Mouse (Mus musculus): Measurements from ENCODE around the gene Slc22a6. TPM values are rescaled to one million over a fixed set of nuclear protein-coding genes. Genes with fewer than 3 reads are reported as not detected.

Slc22a6 gene
- polyA plus RNA-seq, 1 experiment from 2014 or later = 3.2 TPM

DNA sequence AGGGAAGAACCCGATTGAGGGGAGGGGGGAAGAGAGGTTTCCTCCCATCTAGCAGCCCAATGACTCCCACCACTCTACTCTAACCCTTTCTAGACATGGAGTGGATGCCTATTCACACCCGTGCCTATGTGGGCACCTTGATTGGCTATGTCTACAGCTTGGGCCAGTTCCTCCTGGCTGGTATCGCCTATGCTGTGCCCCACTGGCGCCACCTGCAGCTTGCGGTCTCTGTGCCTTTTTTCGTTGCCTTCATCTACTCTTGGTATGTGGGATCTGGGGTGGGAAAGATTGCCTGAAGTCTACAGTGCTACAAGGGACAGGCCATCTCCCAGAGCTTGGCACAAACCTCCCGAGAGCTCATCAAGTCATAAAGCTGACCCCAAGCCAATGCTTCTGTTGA lies 3.3 kb downstream of the Slc22a6 start:
- no peak overlapping the region for H3K4me2 ChIP-seq (replicated peaks; ENCODE audit: low read depth, low read length)
- no peak for ATAC-seq (ENCODE audit: low FRiP score, low TSS enrichment)
- H3K36me3 ChIP-seq (ENCODE audit: control insufficient read depth, insufficient read depth, low read length) = no peaks in the 10 kb centered on the region
- 92% methylated on average over 7 of the region's 7 CpGs for WGBS
- no peak overlapping the region for H3K4me3 ChIP-seq (ENCODE audit: low read length)
- H3K9me3 ChIP-seq (ENCODE audit: control insufficient read depth, low read length) = no peaks in the 10 kb centered on the region
- no peaks in the 10 kb centered on the region for H3K27me3 ChIP-seq (ENCODE audit: control insufficient read depth, insufficient read depth, low read length)
- H3K9ac ChIP-seq (ENCODE audit: low read depth, low read length) = no peak overlapping the region
- H3K27ac ChIP-seq (ENCODE audit: low read depth, low read length) = no peak overlapping the region
- H3K4me1 ChIP-seq (ENCODE audit: control insufficient read depth, insufficient read depth, low read length) = 0 out of 2 replicates have a peak, but pooled peaks cover 3% of the 10 kb centered on the region

DNA sequence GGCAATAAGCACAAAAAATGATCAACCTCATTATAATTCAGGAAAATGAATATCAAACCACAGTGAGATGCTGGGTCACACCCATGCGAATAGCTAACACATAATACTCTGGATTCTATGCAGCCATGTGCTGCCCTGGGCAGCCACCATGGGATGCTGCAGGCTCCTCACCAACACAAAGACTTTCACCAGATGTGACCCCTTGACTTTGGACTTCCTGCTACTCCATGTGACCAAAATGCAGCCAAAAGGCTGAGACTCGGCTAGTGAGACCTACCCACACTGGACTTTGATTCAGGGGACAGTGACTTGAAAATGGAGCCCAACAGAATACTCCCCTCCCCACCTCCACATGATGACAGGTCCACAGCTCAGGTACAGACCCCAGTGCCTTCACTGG lies 12.4 kb downstream of the Slc22a6 start:
- WGBS = 66% methylated on average over 2 of the region's 2 CpGs
- ATAC-seq (ENCODE audit: low FRiP score, low TSS enrichment) = no peak
- H3K36me3 ChIP-seq (ENCODE audit: control insufficient read depth, insufficient read depth, low read length) = no peaks in the 10 kb centered on the region

GRCm38 (mm10) chr19:8630826-8631225 lies 13.0 kb downstream of the Slc22a6 start:
- 76% methylated on average over 6 of the region's 6 CpGs for whole genome bisulfite sequencing
- no peak for ATAC-seq (ENCODE audit: low FRiP score, low TSS enrichment)
- no peaks in the 10 kb centered on the region for H3K9me3 ChIP-seq (ENCODE audit: control insufficient read depth, low read length)

More for the DNA sequence above, 12.4 kb downstream of the Slc22a6 start:
- Histone ChIP-seq H3K9ac (ENCODE audit: low read depth, low read length) (no peak overlapping the region), H3K27ac (ENCODE audit: low read depth, low read length) (no peak overlapping the region), H3K4me1 (ENCODE audit: control insufficient read depth, insufficient read depth, low read length) (no peaks in the 10 kb centered on the region), H3K27me3 (ENCODE audit: control insufficient read depth, insufficient read depth, low read length) (no peaks in the 10 kb centered on the region), H3K4me3 (ENCODE audit: low read length) (no peak overlapping the region), H3K4me2 (replicated peaks; ENCODE audit: low read depth, low read length) (no peak overlapping the region), H3K9me3 (ENCODE audit: control insufficient read depth, low read length) (no peaks in the 10 kb centered on the region)

GRCm38 (mm10) chr19:8632029-8632428 lies 14.2 kb downstream of the Slc22a6 start:
- no peaks in the 10 kb centered on the region for H3K9me3 ChIP-seq (ENCODE audit: control insufficient read depth, low read length)
- H3K4me3 ChIP-seq (ENCODE audit: low read length) = no peak overlapping the region
- WGBS = 88% methylated on average over 1 of the region's 1 CpGs
- no peak for ATAC-seq (ENCODE audit: low FRiP score, low TSS enrichment)
- H3K36me3 ChIP-seq (ENCODE audit: control insufficient read depth, insufficient read depth, low read length) = no peaks in the 10 kb centered on the region
- H3K27me3 ChIP-seq (ENCODE audit: control insufficient read depth, insufficient read depth, low read length) = no peaks in the 10 kb centered on the region
- no peak overlapping the region for H3K4me2 ChIP-seq (replicated peaks; ENCODE audit: low read depth, low read length)
- H3K9ac ChIP-seq (ENCODE audit: low read depth, low read length) = no peak overlapping the region
- H3K4me1 ChIP-seq (ENCODE audit: control insufficient read depth, insufficient read depth, low read length) = no peaks in the 10 kb centered on the region
- H3K27ac ChIP-seq (ENCODE audit: low read depth, low read length) = no peak overlapping the region

More at GRCm38 (mm10) chr19:8630826-8631225, 13.0 kb downstream of the Slc22a6 start:
- Histone ChIP-seq H3K9ac (ENCODE audit: low read depth, low read length) (no peak overlapping the region), H3K4me3 (ENCODE audit: low read length) (no peak overlapping the region), H3K4me1 (ENCODE audit: control insufficient read depth, insufficient read depth, low read length) (no peaks in the 10 kb centered on the region), H3K27me3 (ENCODE audit: control insufficient read depth, insufficient read depth, low read length) (no peaks in the 10 kb centered on the region), H3K36me3 (ENCODE audit: control insufficient read depth, insufficient read depth, low read length) (no peaks in the 10 kb centered on the region), H3K4me2 (replicated peaks; ENCODE audit: low read depth, low read length) (no peak overlapping the region), H3K27ac (ENCODE audit: low read depth, low read length) (no peak overlapping the region)

GRCm38 (mm10) chr19:8642086-8642485 lies 24.2 kb downstream of the Slc22a6 start:
- no peaks in the 10 kb centered on the region for H3K36me3 ChIP-seq (ENCODE audit: control insufficient read depth, insufficient read depth, low read length)
- H3K27ac ChIP-seq (ENCODE audit: low read depth, low read length) = no peak overlapping the region
- H3K4me2 ChIP-seq (replicated peaks; ENCODE audit: low read depth, low read length) = no peak overlapping the region
- 47% methylated on average over 5 of the region's 5 CpGs for WGBS
- H3K27me3 ChIP-seq (ENCODE audit: control insufficient read depth, insufficient read depth, low read length) = no peaks in the 10 kb centered on the region
- ATAC-seq (ENCODE audit: low FRiP score, low TSS enrichment) = no peak
- no peaks in the 10 kb centered on the region for H3K9me3 ChIP-seq (ENCODE audit: control insufficient read depth, low read length)
- H3K4me3 ChIP-seq (ENCODE audit: low read length) = no peak overlapping the region
- H3K9ac ChIP-seq (ENCODE audit: low read depth, low read length) = no peak overlapping the region
- peaks cover 6% of the 10 kb centered on the region; the same call in 1 of the 2 replicates for H3K4me1 ChIP-seq (ENCODE audit: control insufficient read depth, insufficient read depth, low read length)

- no peak for ATAC-seq (ENCODE audit: low FRiP score, low TSS enrichment)
- no peaks in the 10 kb centered on the region for H3K36me3 ChIP-seq (ENCODE audit: control insufficient read depth, insufficient read depth, low read length)
Measured at GRCm38 (mm10) chr19:8646393-8646792, 28.6 kb downstream of the Slc22a6 start.

DNA sequence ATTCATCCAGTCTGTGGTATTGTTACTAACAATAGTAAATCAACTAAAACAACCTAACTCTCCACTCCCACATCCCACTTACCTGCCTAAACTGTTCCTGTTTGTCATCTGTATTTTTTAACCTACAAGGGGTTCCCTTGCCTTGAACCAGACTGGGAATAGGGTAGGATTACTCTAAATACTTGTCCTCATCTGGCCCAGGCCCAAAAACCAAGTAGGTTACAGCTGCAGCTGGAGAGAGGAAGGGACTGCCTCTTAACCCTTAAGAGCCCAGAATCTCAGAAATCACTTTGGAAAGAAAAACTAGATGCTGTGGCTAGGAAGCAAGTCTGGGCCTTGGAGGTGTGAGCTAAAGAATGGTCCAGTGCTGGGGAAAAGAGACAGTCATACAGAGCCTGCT lies 38.0 kb downstream of the Slc22a6 start:
- ATAC-seq (ENCODE audit: low FRiP score, low TSS enrichment) = no peak
- Histone ChIP-seq H3K4me1 (ENCODE audit: control insufficient read depth, insufficient read depth, low read length) (no peaks in the 10 kb centered on the region), H3K27ac (ENCODE audit: low read depth, low read length) (no peak overlapping the region), H3K4me3 (ENCODE audit: low read length) (no peak overlapping the region), H3K9ac (ENCODE audit: low read depth, low read length) (no peak overlapping the region), H3K36me3 (ENCODE audit: control insufficient read depth, insufficient read depth, low read length) (no peaks in the 10 kb centered on the region), H3K27me3 (ENCODE audit: control insufficient read depth, insufficient read depth, low read length) (no peaks in the 10 kb centered on the region), H3K9me3 (ENCODE audit: control insufficient read depth, low read length) (no peaks in the 10 kb centered on the region), H3K4me2 (replicated peaks; ENCODE audit: low read depth, low read length) (no peak overlapping the region)

More at GRCm38 (mm10) chr19:8646393-8646792, 28.6 kb downstream of the Slc22a6 start:
- no peak overlapping the region for H3K4me3 ChIP-seq (ENCODE audit: low read length)
- H3K9me3 ChIP-seq (ENCODE audit: control insufficient read depth, low read length) = no peaks in the 10 kb centered on the region
- H3K27me3 ChIP-seq (ENCODE audit: control insufficient read depth, insufficient read depth, low read length) = no peaks in the 10 kb centered on the region
- H3K9ac ChIP-seq (ENCODE audit: low read depth, low read length) = no peak overlapping the region
- WGBS = 51% methylated on average over 2 of the region's 2 CpGs
- H3K27ac ChIP-seq (ENCODE audit: low read depth, low read length) = no peak overlapping the region
- H3K4me2 ChIP-seq (replicated peaks; ENCODE audit: low read depth, low read length) = no peak overlapping the region
- H3K4me1 ChIP-seq (ENCODE audit: control insufficient read depth, insufficient read depth, low read length) = peaks cover 6% of the 10 kb centered on the region; the same call in 1 of the 2 replicates

- WGBS = 72% methylated on average over 4 of the region's 4 CpGs
- Histone ChIP-seq H3K4me2 (replicated peaks; ENCODE audit: low read depth, low read length) (no peak overlapping the region), H3K9ac (ENCODE audit: low read depth, low read length) (no peak overlapping the region), H3K27me3 (ENCODE audit: control insufficient read depth, insufficient read depth, low read length) (no peaks in the 10 kb centered on the region), H3K4me1 (ENCODE audit: control insufficient read depth, insufficient read depth, low read length) (no peaks in the 10 kb centered on the region), H3K4me3 (ENCODE audit: low read length) (no peak overlapping the region), H3K27ac (ENCODE audit: low read depth, low read length) (no peak overlapping the region), H3K9me3 (ENCODE audit: control insufficient read depth, low read length) (no peaks in the 10 kb centered on the region), H3K36me3 (ENCODE audit: control insufficient read depth, insufficient read depth, low read length) (no peaks in the 10 kb centered on the region)
- no peak for ATAC-seq (ENCODE audit: low FRiP score, low TSS enrichment)
Measured at GRCm38 (mm10) chr19:8656341-8656740, 38.5 kb downstream of the Slc22a6 start.

DNA sequence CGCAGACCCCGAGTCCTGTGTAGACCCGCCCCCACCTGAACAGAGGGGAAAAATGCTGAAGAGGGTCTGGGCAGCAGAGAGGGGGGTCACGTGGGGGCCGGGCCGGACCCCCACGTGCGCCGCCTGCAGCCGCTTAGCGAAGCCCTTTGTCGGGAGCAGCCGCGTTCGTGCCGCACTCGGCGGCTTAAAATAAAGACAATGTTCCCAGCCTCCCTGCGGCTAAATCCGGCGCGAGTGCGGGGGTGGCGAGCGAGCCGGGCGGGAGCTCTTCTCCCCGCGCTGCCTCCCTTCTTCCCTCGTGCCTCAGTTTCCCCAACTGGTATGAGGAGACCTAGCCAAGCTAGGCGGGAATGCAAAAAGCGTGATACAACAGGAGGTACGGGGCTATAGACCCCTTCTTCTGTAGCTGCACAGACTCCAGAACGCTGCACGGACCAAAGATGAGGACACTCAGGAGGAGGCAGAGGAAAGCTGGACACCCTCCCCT lies 44.0 kb downstream of the Slc22a6 start:
- Histone ChIP-seq H3K36me3 (ENCODE audit: control insufficient read depth, insufficient read depth, low read length) (no peaks in the 10 kb centered on the region), H3K4me2 (replicated peaks; ENCODE audit: low read depth, low read length) (peak overlapping the region; percentile 97), H3K4me1 (ENCODE audit: control insufficient read depth, insufficient read depth, low read length) (0 out of 2 replicates have a peak, but pooled peaks cover 3% of the 10 kb centered on the region), H3K27ac (ENCODE audit: low read depth, low read length) (no peak overlapping the region), H3K9me3 (ENCODE audit: control insufficient read depth, low read length) (no peaks in the 10 kb centered on the region), H3K27me3 (ENCODE audit: control insufficient read depth, insufficient read depth, low read length) (no peaks in the 10 kb centered on the region), H3K9ac (ENCODE audit: low read depth, low read length) (peak overlapping the region; percentile 67), H3K4me3 (ENCODE audit: low read length) (peak overlapping the region; percentile 47)
- 1% methylated on average over 35 of the region's 35 CpGs for WGBS
- ATAC-seq (ENCODE audit: low FRiP score, low TSS enrichment) = peak; percentile 60
